Mouse (Mus musculus) forebrain, embryonic 13.5 days (tissue): ENCODE measurements around the gene Lcp1. TPM values are rescaled to one million over a fixed set of nuclear protein-coding genes. Genes with fewer than 3 reads are reported as not detected.
A peak's percentile ranks its signal among the peaks of the same experiment; 100 is the strongest.

ENCODE experiments used
- ATAC-seq: fragments of 200-750 bp; cut with Nextera tagmentation; 2 replicates; pipeline ENCODE4 v1.8.0; 2017
- H3K27ac ChIP-seq: fragments of 300-500 bp; sonication (generic); 2 replicates; pipeline ENCODE4 v1.5.1; 2015; ENCODE audit warnings: inconsistent platforms, mild to moderate bottlenecking, moderate library complexity
- H3K27me3 ChIP-seq: fragments of 300-500 bp; sonication (generic); 2 replicates; pipeline ENCODE4 v1.6.1; 2015; ENCODE audit warnings: mild to moderate bottlenecking, inconsistent platforms
- H3K36me3 ChIP-seq: fragments of 300-500 bp; sonication (generic); 2 replicates; pipeline ENCODE4 v1.6.1; 2015; ENCODE audit warnings: mild to moderate bottlenecking, inconsistent platforms; ENCODE audit not compliant: poor library complexity, severe bottlenecking
- H3K4me1 ChIP-seq: fragments of 300-500 bp; sonication (generic); 2 replicates; pipeline ENCODE4 v1.6.1; 2015; ENCODE audit warnings: inconsistent platforms
- H3K4me2 ChIP-seq: fragments of 300-500 bp; sonication (generic); 2 replicates; pipeline ENCODE4 v1.6.1; 2015; ENCODE audit warnings: inconsistent platforms, mild to moderate bottlenecking, moderate library complexity
- H3K4me3 ChIP-seq: fragments of 300-500 bp; sonication (generic); 2 replicates; pipeline ENCODE4 v1.5.1; 2015; ENCODE audit warnings: mild to moderate bottlenecking, inconsistent platforms
- H3K9ac ChIP-seq: fragments of 300-500 bp; sonication (generic); 2 replicates; pipeline ENCODE4 v1.6.1; 2015; ENCODE audit warnings: mild to moderate bottlenecking, inconsistent platforms
- H3K9me3 ChIP-seq: fragments of 300-500 bp; sonication (generic); replicated peaks from 2 replicates; pipeline ENCODE4 v1.6.1; 2016; ENCODE audit warnings: inconsistent platforms
- WGBS: fragments of 180-500 bp; shearing (Covaris S2); methylation state at CpG from one replicate; pipeline ENCODE4 v1.1.7; 2015; 5-methylcytosine and 5-hydroxymethylcytosine counted together
- microRNA-seq: library from miRNA; unstranded; fragments of <30 nt; microRNA quantifications from one replicate; pipeline ENCODE4, GENCODE M21; 2016
- polyA plus RNA-seq: library from polyadenylated mRNA; unstranded; fragments of >200 nt; fragmentation: Nextera tagmentation; extraction: Ambion mirVana; gene quantifications from 2 replicates; pipeline ENCODE4 v1.2.1, GENCODE M21; 2015

Gene Lcp1
- polyA plus RNA-seq, 1 experiment from 2014 or later: 14.8 TPM

DNA sequence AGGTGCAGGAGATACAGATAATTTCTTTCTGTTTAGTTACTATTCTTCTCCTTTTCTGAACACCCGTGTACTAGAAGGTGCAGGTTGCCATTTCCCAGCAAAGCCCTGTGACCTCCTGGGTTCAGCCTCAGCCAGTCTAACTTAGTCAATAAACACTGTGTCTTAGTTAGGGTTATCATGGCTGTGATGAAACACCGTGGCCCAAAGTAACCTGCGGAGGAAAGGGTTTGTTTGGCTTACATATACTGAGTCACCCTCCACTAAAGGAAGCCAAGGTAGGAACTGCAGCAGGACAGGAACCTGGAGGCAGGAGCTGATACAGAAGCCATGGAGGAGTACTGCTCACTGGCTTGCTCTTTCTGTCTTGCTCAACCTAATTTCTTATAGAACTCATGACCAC, 119.5 kb downstream of the Lcp1 start:
- Histone ChIP-seq H3K27ac (no peak overlapping the region), H3K9me3 (no peaks in the 10 kb centered on the region), H3K4me2 (no peak overlapping the region), H3K9ac (no peak overlapping the region), H3K4me3 (no peak overlapping the region), H3K36me3 (no peaks in the 10 kb centered on the region), H3K4me1 (peaks cover 11% of the 10 kb centered on the region), H3K27me3 (no peaks in the 10 kb centered on the region)
- ATAC-seq: no peak
- WGBS: 93% methylated on average over 3 of the region's 3 CpGs

DNA sequence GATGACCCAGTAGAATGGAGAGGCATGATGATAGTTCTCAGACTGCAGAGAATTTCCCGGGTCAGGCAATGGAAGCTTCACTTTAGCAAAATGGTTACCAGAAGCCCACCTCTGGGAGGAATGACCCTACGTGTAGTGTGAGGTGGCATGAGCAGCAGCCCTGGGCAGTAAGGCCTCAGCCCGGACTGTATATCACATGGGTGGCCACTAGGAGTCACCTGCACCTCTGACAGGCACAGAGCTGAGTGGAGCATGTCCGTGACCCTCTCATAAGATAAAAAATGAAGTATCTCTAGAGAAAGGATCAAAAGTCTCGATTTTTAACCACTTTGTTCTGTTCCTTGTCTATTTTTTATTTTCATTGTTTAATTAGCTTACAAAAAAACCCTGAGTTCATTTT, 125.6 kb downstream of the Lcp1 start:
- H3K9ac ChIP-seq: no peak overlapping the region
- H3K9me3 ChIP-seq: no peaks in the 10 kb centered on the region
- 51% methylated on average over 5 of the region's 5 CpGs for WGBS
- H3K27ac ChIP-seq: no peak overlapping the region
- no peak overlapping the region for H3K4me2 ChIP-seq
- H3K4me1 ChIP-seq: peaks cover 12% of the 10 kb centered on the region
- H3K36me3 ChIP-seq: no peaks in the 10 kb centered on the region
- no peak overlapping the region for H3K4me3 ChIP-seq
- no peaks in the 10 kb centered on the region for H3K27me3 ChIP-seq
- peak; percentile 70; the same call in 1 of the 2 replicates for ATAC-seq

DNA sequence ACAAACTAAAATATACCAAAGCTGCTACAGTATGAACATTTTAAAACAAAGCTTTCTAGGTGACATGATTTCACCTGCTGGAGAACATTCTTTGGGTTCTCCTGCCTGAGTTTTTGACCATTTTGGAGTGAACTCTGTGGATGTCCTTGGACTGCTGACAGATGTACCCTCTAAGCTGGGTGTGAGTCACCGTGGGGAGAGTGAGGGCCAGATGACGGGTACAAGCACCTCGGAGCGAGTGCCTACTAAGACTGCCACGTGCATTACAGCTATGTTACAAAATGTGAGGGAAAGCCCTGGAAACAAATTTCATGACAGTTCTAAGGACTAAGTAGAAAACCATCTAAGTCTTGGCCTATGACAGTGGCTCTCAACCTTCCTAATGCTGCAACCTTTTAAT, 138.6 kb downstream of the Lcp1 start:
- H3K9me3 ChIP-seq: no peaks in the 10 kb centered on the region
- ATAC-seq: no peak
- H3K27ac ChIP-seq: no peak overlapping the region
- WGBS: 84% methylated on average over 5 of the region's 5 CpGs
- no peaks in the 10 kb centered on the region for H3K27me3 ChIP-seq
- H3K4me1 ChIP-seq: no peaks in the 10 kb centered on the region
- no peaks in the 10 kb centered on the region for H3K36me3 ChIP-seq
- no peak overlapping the region for H3K4me2 ChIP-seq
- no peak overlapping the region for H3K9ac ChIP-seq
- no peak overlapping the region for H3K4me3 ChIP-seq

DNA sequence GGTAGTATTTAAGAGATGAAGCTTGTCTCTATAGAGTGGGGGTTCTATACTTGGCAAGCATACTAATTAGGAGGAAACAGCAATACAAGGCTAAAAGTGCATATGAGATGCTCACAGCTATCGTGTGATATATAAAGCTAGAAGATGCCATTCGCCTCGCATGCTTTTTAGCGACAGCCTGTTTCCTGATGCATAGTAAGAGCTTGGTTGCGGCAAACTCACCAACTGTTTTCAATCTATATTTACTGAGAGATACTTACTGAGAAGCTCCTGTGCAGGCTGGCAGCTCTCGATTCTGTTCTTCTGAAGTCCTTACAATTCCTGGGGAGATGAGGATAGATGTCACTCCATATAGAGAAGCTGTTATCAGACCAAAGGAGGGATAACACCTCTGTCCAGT, 148.8 kb downstream of the Lcp1 start:
- Histone ChIP-seq H3K4me2 (no peak overlapping the region), H3K4me3 (no peak overlapping the region), H3K9ac (no peak overlapping the region), H3K27ac (no peak overlapping the region; the same call in 1 of the 2 replicates), H3K4me1 (peaks cover 12% of the 10 kb centered on the region), H3K27me3 (no peaks in the 10 kb centered on the region), H3K9me3 (no peaks in the 10 kb centered on the region), H3K36me3 (no peaks in the 10 kb centered on the region)
- 86% methylated on average over 6 of the region's 6 CpGs for WGBS
- no peak for ATAC-seq

DNA sequence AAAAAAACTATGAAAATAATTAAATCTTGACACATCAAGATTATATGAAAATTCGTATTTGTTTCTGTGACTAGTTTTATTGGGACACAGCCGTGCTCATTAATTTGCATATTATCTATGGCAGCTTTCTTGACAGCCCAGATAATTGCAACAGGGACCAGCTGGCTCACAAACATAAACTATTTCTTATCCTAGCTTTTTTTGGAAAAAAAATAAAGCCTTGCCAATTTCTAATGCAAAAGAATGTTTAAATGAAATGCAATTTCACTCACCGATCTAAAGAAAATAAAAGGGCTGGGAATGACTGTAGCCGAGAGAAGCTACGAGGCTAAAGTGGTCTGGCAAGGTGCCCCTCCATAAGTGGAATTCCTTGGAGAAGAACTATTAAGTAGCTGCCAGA, 149.5 kb downstream of the Lcp1 start:
- Histone ChIP-seq H3K27ac (no peak overlapping the region), H3K9ac (no peak overlapping the region), H3K9me3 (no peaks in the 10 kb centered on the region), H3K27me3 (no peaks in the 10 kb centered on the region), H3K4me2 (no peak overlapping the region), H3K36me3 (no peaks in the 10 kb centered on the region), H3K4me3 (no peak overlapping the region), H3K4me1 (peaks cover 18% of the 10 kb centered on the region)
- ATAC-seq: no peak
- 64% methylated on average over 5 of the region's 5 CpGs for WGBS

Small RNA genes within 50 kb of the gene (microRNA-seq; reads per million reads assigned to microRNA genes)
- not detected for gene Gm44482

Other genes with a start within 250 kb of the Lcp1 start
- 7.9 and 8.3 TPM in 2 replicates for gene Lrch1, start 183.2 kb upstream of the Lcp1 start, polyA plus RNA-seq
- gene Rubcnl, start 115.1 kb upstream of the Lcp1 start, polyA plus RNA-seq: 0.13 and 0.21 TPM in 2 replicates
- 0.10 and 0.11 TPM in 2 replicates for gene Lrrc63, start 220 bp upstream of the Lcp1 start, polyA plus RNA-seq
- 0.19 and 0.28 TPM in 2 replicates for gene Cpb2, start 111.2 kb downstream of the Lcp1 start, polyA plus RNA-seq
- gene Zc3h13, start 153.3 kb downstream of the Lcp1 start, polyA plus RNA-seq: 51.5 and 52.0 TPM in 2 replicates